Mouse (Mus musculus) embryonic fibroblast, embryonic 13.5 days (primary cell): ENCODE measurements around the gene Rslcan18.

ENCODE experiments used
- CTCF ChIP-seq: IDR thresholded peaks from 2 replicates; pipeline ENCODE4 v1.5.1; 2011; ENCODE audit warnings: mild to moderate bottlenecking, control low read depth, low read length, moderate library complexity, borderline replicate concordance; ENCODE audit not compliant: insufficient read depth
- POLR2A ChIP-seq: IDR thresholded peaks from 2 replicates; pipeline ENCODE4 v1.6.1; 2011; ENCODE audit warnings: low read depth, mild to moderate bottlenecking, control low read depth, low read length, moderate library complexity

- TF ChIP-seq POLR2A (no peak), CTCF (no peak)
Observed at GRCm38 (mm10) chr13:67065386-67065785, 50.7 kb downstream of the Rslcan18 start.
